Mouse (Mus musculus) kidney, adult 2 months (tissue): ENCODE results near the gene Ostm1.

Experiments used
- CTCF ChIP-seq: fragments of 200-500 bp; conservative IDR thresholded peaks from 2 replicates; pipeline ENCODE4 v1.5.1; 2011; ENCODE audit warnings: low read depth, mild to moderate bottlenecking, control low read depth, low read length, moderate library complexity, mixed read lengths; ENCODE audit not compliant: insufficient read depth, insufficient read length
- POLR2A ChIP-seq: fragments of 200-500 bp; IDR thresholded peaks from one replicate; pipeline ENCODE4 v1.6.1; 2011; ENCODE audit warnings: low read depth, low read length, control low read depth

GRCm38 (mm10) chr10:42533836-42534453, 49.7 kb upstream of the Ostm1 start:
- TF ChIP-seq POLR2A: no peak
- TF ChIP-seq CTCF: no peak
